Mouse (Mus musculus) urinary bladder, adult 18-20 months (tissue): ENCODE results near the gene Cct6b.
"Not testable (repeated sequence)": the region's sequence is repeated elsewhere in the genome, so short reads cannot be mapped to it uniquely, and the experiment has no call there.

Experiments used
- DNase-seq, 2 experiments: peaks; one replicate each; pipeline ENCODE4 v3.0.0; 2022; ENCODE audit warnings: low spot score in 2 of 2, mixed read lengths in 2 of 2

The Cct6b gene

DNA sequence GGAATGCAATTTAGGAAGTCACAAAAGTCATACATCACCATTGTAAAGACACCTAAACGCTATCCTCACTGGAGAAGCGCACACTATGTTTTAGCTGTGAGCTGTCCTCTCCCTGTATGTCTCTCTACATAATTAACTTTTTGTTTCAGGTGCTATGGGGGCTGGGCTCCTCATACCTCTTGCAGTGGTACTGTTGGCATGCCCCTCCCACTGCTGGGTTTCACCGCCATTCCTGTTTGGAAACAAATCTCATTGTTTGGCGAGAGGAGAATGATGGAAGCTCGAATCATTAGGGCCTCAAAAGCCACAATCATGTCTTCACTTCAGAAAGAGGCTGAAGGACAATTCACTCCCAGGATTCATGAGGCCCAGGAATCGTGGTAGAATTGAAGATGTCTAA is 59.0 kb downstream of the Cct6b start:
- DNase-seq, result no peak

DNA sequence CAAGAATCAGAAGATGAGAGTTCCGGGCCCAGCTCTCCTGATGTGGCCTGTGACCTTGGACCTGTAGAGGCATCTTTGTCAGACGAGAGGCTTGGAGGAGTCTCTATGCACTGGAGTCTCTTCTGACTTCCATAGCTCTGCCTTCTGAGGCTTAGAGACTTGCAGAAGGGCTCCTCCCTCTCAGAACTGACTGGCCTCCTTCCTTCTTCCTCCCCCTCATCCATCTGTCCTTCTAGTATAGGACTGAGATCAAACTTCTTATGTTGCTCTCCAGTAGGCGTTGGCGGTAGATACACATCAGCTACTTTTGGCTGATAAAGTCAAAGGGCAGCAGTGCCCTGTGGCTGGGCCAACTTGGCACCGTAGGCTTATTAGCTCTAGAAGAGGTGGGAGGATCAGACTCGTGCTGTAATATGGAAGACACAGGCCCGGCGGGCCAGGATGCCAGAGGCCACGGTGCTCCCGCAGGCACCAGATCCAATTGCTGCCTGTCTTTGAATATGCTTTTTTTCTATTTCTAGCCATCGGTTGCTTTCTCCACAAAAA is 64.2 kb downstream of the Cct6b start:
- DNase-seq, result no peak

DNA sequence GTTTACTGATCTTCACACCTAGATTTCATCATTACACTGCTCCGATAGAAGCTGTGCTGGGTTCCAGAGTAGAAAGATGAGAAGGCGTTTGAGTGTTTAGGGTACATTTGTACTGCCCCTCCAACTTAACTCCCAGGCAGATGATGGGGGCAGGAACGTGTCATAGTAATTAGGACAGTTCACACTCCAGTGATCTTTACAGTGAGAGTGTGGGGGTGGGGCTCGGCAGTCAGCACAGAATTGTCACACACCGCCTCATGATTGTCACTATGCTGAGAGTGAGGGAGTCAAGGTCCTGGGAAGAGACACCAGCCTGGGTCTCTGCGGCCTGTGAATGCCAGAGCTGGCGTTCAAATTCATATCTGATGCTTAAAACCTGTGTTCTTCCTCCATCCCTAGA is 68.2 kb downstream of the Cct6b start:
- DNase-seq, result no peak

DNA sequence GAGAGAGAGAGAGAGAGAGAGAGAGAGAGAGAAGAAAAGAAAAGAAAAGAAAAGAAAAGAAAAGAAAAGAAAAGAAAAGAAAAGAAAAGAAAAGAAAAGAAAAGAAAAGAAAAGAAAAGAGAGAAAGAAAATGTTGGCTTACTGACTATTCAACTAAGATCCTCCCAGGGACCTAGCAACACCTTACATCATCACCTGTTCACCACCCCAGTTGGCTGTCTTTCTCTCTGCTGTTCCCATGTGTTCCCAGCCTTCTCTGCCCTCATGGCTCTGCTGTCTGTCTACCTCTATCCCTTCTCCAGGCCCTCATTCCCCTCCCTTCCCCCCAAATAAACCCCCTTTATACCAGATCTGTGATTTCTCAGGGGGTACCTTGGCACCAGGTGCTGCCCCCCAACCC is 69.2 kb downstream of the Cct6b start:
- not testable (repeated sequence) for DNase-seq

GRCm38 (mm10) chr11:82692668-82693067 is 71.5 kb downstream of the Cct6b start:
- no peak for DNase-seq

GRCm38 (mm10) chr11:82690476-82690875 is 73.6 kb downstream of the Cct6b start:
- DNase-seq, result no peak

- DNase-seq, result no peak
Observed at GRCm38 (mm10) chr11:82687668-82688067, 76.5 kb downstream of the Cct6b start.

- peak; percentile 3 to 39 for DNase-seq
Observed at GRCm38 (mm10) chr11:82684676-82685075, 79.4 kb downstream of the Cct6b start.

- DNase-seq, result no peak
Observed at GRCm38 (mm10) chr11:82683765-82684505, 80.2 kb downstream of the Cct6b start.

GRCm38 (mm10) chr11:82678561-82678960 is 85.6 kb downstream of the Cct6b start:
- no peak for DNase-seq
